Mouse (Mus musculus) MEL (cell line): ENCODE data around the gene Gusb. TPM values are rescaled to one million over a fixed set of nuclear protein-coding genes. Genes with fewer than 3 reads are reported as not detected.
A peak's percentile ranks its signal among the peaks of the same experiment; 100 is the strongest.

Experiments
- DNase-seq: peaks from one replicate; pipeline ENCODE4 v3.0.0; 2011; ENCODE audit warnings: low read depth, low spot score
- H3K27ac ChIP-seq: 2 replicates; pipeline ENCODE4 v1.5.1; 2012; ENCODE audit warnings: low read depth, mild to moderate bottlenecking, control low read depth, low read length, moderate library complexity; ENCODE audit not compliant: control insufficient read depth
- H3K27me3 ChIP-seq, 2 experiments: fragments of 150-350 bp in 1 of 2; sonication (generic) in 1 of 2; 2 replicates each; pipeline ENCODE4 v1.6.1; 2012; ENCODE audit warnings: low read length in 2 of 2, mild to moderate bottlenecking in 2 of 2, improper control_type of control experiment in 1 of 2, moderate library complexity in 1 of 2; ENCODE audit not compliant: insufficient read depth in 2 of 2, control insufficient read depth in 1 of 2
- H3K36me3 ChIP-seq, 2 experiments: 2 replicates each; pipeline ENCODE4 v1.6.1; 2012 to 2014; ENCODE audit warnings: low read length in 2 of 2, improper control_type of control experiment in 1 of 2, inconsistent platforms in 1 of 2, mild to moderate bottlenecking in 1 of 2; ENCODE audit not compliant: insufficient read depth in 2 of 2, control insufficient read depth in 1 of 2
- H3K4me1 ChIP-seq, 2 experiments: fragments of 150-350 bp in 1 of 2; sonication (generic) in 1 of 2; 2 replicates each; pipeline ENCODE4 v1.6.1; 2012; ENCODE audit warnings: low read length in 2 of 2, improper control_type of control experiment in 1 of 2, mild to moderate bottlenecking in 1 of 2; ENCODE audit not compliant: insufficient read depth in 2 of 2, control insufficient read depth in 1 of 2
- H3K4me3 ChIP-seq, 2 experiments: fragments of 150-350 bp in 1 of 2; sonication (generic) in 1 of 2; 2 replicates each; pipeline ENCODE4 v1.5.1; 2012; ENCODE audit warnings: low read depth in 2 of 2, low read length in 2 of 2, mild to moderate bottlenecking in 2 of 2, moderate library complexity in 2 of 2, control low read depth in 1 of 2, improper control_type of control experiment in 1 of 2; ENCODE audit not compliant: control insufficient read depth in 1 of 2, insufficient read depth in 1 of 2
- H3K79me2 ChIP-seq: 2 replicates; pipeline ENCODE4 v1.6.1; 2012; ENCODE audit warnings: mild to moderate bottlenecking, low read length, moderate library complexity; ENCODE audit not compliant: control insufficient read depth, poor library complexity, insufficient read depth
- H3K9ac ChIP-seq: 2 replicates; pipeline ENCODE4 v1.6.1; 2012; ENCODE audit warnings: low read depth, mild to moderate bottlenecking, control low read depth, low read length, moderate library complexity; ENCODE audit not compliant: control insufficient read depth, poor library complexity, severe bottlenecking
- H3K9me3 ChIP-seq: fragments of 150-350 bp; sonication (generic); replicated peaks from 2 replicates; pipeline ENCODE4 v1.6.1; 2012; ENCODE audit warnings: mild to moderate bottlenecking, low read length, improper control_type of control experiment, moderate library complexity; ENCODE audit not compliant: insufficient read depth
- BHLHE40 ChIP-seq: IDR thresholded peaks from 2 replicates; pipeline ENCODE4 v1.6.1; 2012; ENCODE audit warnings: low read depth, mild to moderate bottlenecking, inconsistent platforms, low read length, improper control_type of control experiment, borderline replicate concordance
- CHD2 ChIP-seq: IDR thresholded peaks from 2 replicates; pipeline ENCODE4 v1.6.1; 2011; ENCODE audit warnings: low read length, improper control_type of control experiment
- E2F4 ChIP-seq: IDR thresholded peaks from 2 replicates; pipeline ENCODE4 v1.6.1; 2011; ENCODE audit warnings: low read depth, low read length, improper control_type of control experiment, borderline replicate concordance
- ELF1 ChIP-seq: IDR thresholded peaks from 2 replicates; pipeline ENCODE4 v1.6.1; 2014; ENCODE audit warnings: low read depth, mild to moderate bottlenecking, inconsistent platforms, low read length, improper control_type of control experiment, moderate library complexity
- EP300 ChIP-seq, 2 experiments: IDR thresholded peaks; 2 replicates each; pipeline ENCODE4 v1.6.1; 2011; ENCODE audit warnings: improper control_type of control experiment in 2 of 2, low read length in 2 of 2, low read depth in 1 of 2, mild to moderate bottlenecking in 1 of 2
- GABPA ChIP-seq: IDR thresholded peaks from 2 replicates; pipeline ENCODE4 v1.6.1; 2012; ENCODE audit warnings: low read depth, mild to moderate bottlenecking, inconsistent platforms, low read length, improper control_type of control experiment, moderate library complexity
- GATA1 ChIP-seq: IDR thresholded peaks from 2 replicates; pipeline ENCODE4 v1.6.1; 2011; ENCODE audit warnings: low read depth, low read length, improper control_type of control experiment
- JUND ChIP-seq: IDR thresholded peaks from 2 replicates; pipeline ENCODE4 v1.6.1; 2011; ENCODE audit warnings: low read depth, mild to moderate bottlenecking, improper control_type of control experiment, low read length
- KAT2A ChIP-seq: conservative IDR thresholded peaks from 2 replicates; pipeline ENCODE4 v1.6.1; 2012; ENCODE audit warnings: low read depth, low read length, improper control_type of control experiment, inconsistent platforms
- MAZ ChIP-seq: IDR thresholded peaks from 2 replicates; pipeline ENCODE4 v1.6.1; 2012; ENCODE audit warnings: low read depth, mild to moderate bottlenecking, inconsistent platforms, low read length, improper control_type of control experiment
- MEF2A ChIP-seq: IDR thresholded peaks from 2 replicates; pipeline ENCODE4 v1.6.1; 2014; ENCODE audit warnings: low read depth, mild to moderate bottlenecking, inconsistent platforms, low read length, improper control_type of control experiment; ENCODE audit not compliant: poor library complexity, insufficient replicate concordance, severe bottlenecking; ENCODE audit errors: extremely low read depth
- MYB ChIP-seq: IDR thresholded peaks from 2 replicates; pipeline ENCODE4 v1.6.1; 2011; ENCODE audit warnings: mild to moderate bottlenecking, low read depth, low read length, improper control_type of control experiment
- NRF1 ChIP-seq: IDR thresholded peaks from 2 replicates; pipeline ENCODE4 v1.6.1; 2014; ENCODE audit warnings: low read depth, mild to moderate bottlenecking, inconsistent platforms, low read length, improper control_type of control experiment, moderate library complexity; ENCODE audit not compliant: poor library complexity, insufficient read depth, severe bottlenecking
- POLR2A ChIP-seq, 2 experiments: IDR thresholded peaks; 2 replicates each; pipeline ENCODE4 v1.6.1; 2011 to 2012; ENCODE audit warnings: low read length in 2 of 2, mild to moderate bottlenecking in 2 of 2, control low read depth in 1 of 2, improper control_type of control experiment in 1 of 2, low read depth in 1 of 2, moderate library complexity in 1 of 2; ENCODE audit not compliant: control insufficient read depth in 1 of 2, insufficient read depth in 1 of 2, poor library complexity in 1 of 2
- POLR2AphosphoS5 ChIP-seq: IDR thresholded peaks from 2 replicates; pipeline ENCODE4 v1.6.1; 2012; ENCODE audit warnings: low read depth, borderline replicate concordance, mild to moderate bottlenecking, inconsistent platforms, low read length, moderate library complexity, mixed read lengths
- RCOR1 ChIP-seq: IDR thresholded peaks from 2 replicates; pipeline ENCODE4 v1.6.1; 2012; ENCODE audit warnings: low read depth, mild to moderate bottlenecking, inconsistent platforms, low read length, improper control_type of control experiment
- TCF12 ChIP-seq: IDR thresholded peaks from 2 replicates; pipeline ENCODE4 v1.6.1; 2014; ENCODE audit warnings: low read depth, mild to moderate bottlenecking, inconsistent platforms, low read length, improper control_type of control experiment, moderate library complexity
- ZC3H11A ChIP-seq: IDR thresholded peaks from 2 replicates; pipeline ENCODE4 v1.6.1; 2012; ENCODE audit warnings: low read depth, mild to moderate bottlenecking, inconsistent platforms, low read length, improper control_type of control experiment
- ZMIZ1 ChIP-seq: IDR thresholded peaks from 2 replicates; pipeline ENCODE4 v1.6.1; 2012; ENCODE audit warnings: low read depth, mild to moderate bottlenecking, inconsistent platforms, low read length, improper control_type of control experiment, moderate library complexity
- ZNF384 ChIP-seq: IDR thresholded peaks from 2 replicates; pipeline ENCODE4 v1.6.1; 2012; ENCODE audit warnings: low read depth, mild to moderate bottlenecking, inconsistent platforms, low read length, improper control_type of control experiment
- polyA plus RNA-seq, 2 experiments: library from polyadenylated mRNA; stranded (reverse) in 1 of 2; unstranded in 1 of 2; fragments of >175 nt in 1 of 2; fragments of >200 nt in 1 of 2; gene quantifications; 2 replicates each; pipeline versions ENCODE4 v1.2.1 to v1.2.4; 2012; ENCODE audit warnings: low replicate concordance in 2 of 2, low read depth in 1 of 2; ENCODE audit not compliant: insufficient read length in 2 of 2, insufficient read depth in 1 of 2, missing spikeins in 1 of 2
- total RNA-seq: library from RNA; depleted of rRNA; stranded (reverse); fragments of 300-350 nt; gene quantifications from 2 replicates; pipeline ENCODE4 v1.2.3, GENCODE M21; 2012

Gusb gene
- total and polyA plus RNA-seq, 3 experiments, result 44.4 to 107 (median 54.2) TPM

DNA sequence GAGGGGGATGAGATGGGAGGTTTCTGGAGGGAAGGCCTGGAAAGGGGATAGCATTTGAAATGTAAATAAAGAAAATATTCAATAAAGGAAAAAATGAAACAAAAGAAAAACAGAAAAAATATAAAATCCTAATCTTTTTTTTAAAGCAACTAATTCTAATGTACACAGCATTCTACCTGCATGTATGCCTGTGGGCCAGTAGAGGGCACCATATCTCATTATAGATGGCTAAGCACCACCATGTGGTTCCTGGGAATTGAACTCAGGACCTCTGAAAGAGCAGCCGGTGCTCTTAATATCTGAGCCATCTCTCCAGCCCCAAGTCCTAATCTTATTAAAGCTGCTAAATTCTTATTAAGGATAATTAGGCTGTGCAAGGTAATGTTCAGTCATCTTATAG is 4.5 kb upstream of the Gusb start (continued):
- TF ChIP-seq MYB (no peak), RCOR1 (no peak)

DNA sequence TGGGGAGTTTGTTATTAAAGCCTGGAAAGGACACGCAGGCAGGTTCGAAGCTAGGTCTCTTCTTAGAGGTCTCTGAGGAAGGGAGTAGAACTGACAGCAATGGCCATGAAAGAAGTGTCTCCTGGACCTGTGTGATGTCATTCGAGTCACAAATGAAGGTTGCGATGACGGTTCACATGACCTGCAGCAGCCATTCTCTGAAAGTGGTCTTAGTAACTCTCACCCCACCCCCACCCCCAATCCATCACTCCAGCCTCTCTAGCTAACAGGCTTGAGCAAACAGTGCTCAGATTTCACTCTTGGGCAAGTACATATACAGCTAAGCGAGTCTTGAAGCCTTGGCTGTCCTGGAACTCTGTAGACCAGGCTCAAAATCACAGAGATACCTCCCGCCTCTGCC is 380 bp upstream of the Gusb start:
- H3K9me3 ChIP-seq, result no peaks in the 10 kb centered on the region
- H3K79me2 ChIP-seq, result peaks cover 13% of the 10 kb centered on the region
- peaks cover 3 to 16% of the 10 kb centered on the region in 2 experiments for H3K4me1 ChIP-seq
- H3K27ac ChIP-seq, result peak overlapping the region; percentile 55
- peak overlapping the region; percentile 82 to 96 for H3K4me3 ChIP-seq
- H3K9ac ChIP-seq, result peak overlapping the region; percentile 84
- no peaks in the 10 kb centered on the region for H3K27me3 ChIP-seq
- H3K36me3 ChIP-seq, result peaks cover 0 to 7% of the 10 kb centered on the region in 2 experiments; a peak in 2 of 4 replicates
- TF ChIP-seq EP300 (IDR thresholded peaks at IDR 0.05; ENCODE audit: low read depth in 1 of 2, low read length in 2 of 2) (no peak), POLR2AphosphoS5 (no peak)
- no peak for DNase-seq

- H3K9ac ChIP-seq, result peak overlapping the region; percentile 84
- peaks cover 0 to 7% of the 10 kb centered on the region in 2 experiments; a peak in 2 of 4 replicates for H3K36me3 ChIP-seq
- H3K27me3 ChIP-seq, result no peaks in the 10 kb centered on the region
- no peak for TF ChIP-seq NRF1
- 0 out of 2 replicates have a peak, but pooled peaks have one; percentile 22 for TF ChIP-seq ELF1
- DNase-seq, result peak; percentile 59
- H3K9me3 ChIP-seq, result no peaks in the 10 kb centered on the region
- peaks cover 3 to 16% of the 10 kb centered on the region in 2 experiments for H3K4me1 ChIP-seq
- H3K27ac ChIP-seq, result 0 out of 2 replicates have a peak overlapping the region, but pooled peaks have one; percentile 55
- peak overlapping the region; percentile 82 to 96 for H3K4me3 ChIP-seq
- peaks cover 13% of the 10 kb centered on the region for H3K79me2 ChIP-seq
These were observed 1.4 kb downstream of the Gusb start for GRCm38 (mm10) chr5:130001356-130001987.

DNA sequence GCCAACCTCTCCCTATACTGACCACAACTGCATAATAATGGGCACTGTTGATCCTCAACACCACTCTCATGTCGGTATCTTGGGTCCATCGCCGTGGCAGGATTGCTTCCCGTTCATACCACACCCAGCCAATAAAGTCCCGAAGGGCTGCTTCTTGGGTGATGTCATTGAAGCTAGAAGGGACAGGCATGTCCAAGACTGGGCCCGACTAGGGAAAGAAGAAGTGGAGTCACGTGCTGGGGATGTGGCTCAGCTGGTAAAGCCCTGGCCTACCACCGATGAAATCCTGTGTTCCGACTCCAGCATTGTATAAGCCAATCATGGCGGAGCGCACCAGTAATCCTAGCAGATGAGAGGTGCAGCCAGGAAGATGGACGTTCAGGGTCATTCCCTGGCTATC is 2.1 kb downstream of the Gusb start:
- TF ChIP-seq TCF12, result no peak
- TF ChIP-seq BHLHE40, result no peak
- no peak for TF ChIP-seq MEF2A
- no peak for TF ChIP-seq NRF1
- TF ChIP-seq POLR2AphosphoS5, result no peak
- TF ChIP-seq KAT2A, result no peak
- TF ChIP-seq ZC3H11A, result no peak
- no peak for TF ChIP-seq GABPA
- TF ChIP-seq E2F4, result no peak
- no peak for TF ChIP-seq ELF1
- TF ChIP-seq POLR2A (IDR thresholded peaks at IDR 0.05; ENCODE audit: control insufficient read depth in 1 of 2, insufficient read depth in 1 of 2, low read depth in 1 of 2, low read length in 2 of 2, poor library complexity in 1 of 2), result no peak
- TF ChIP-seq MAZ, result no peak
- no peak for TF ChIP-seq GATA1
- no peak for TF ChIP-seq JUND
- TF ChIP-seq CHD2, result no peak
- TF ChIP-seq ZMIZ1, result no peak
- TF ChIP-seq ZNF384, result no peak
- TF ChIP-seq, all 39 proteins: peak for 0
- Histone ChIP-seq H3K9me3 (no peaks in the 10 kb centered on the region), H3K27ac (no peak overlapping the region), H3K4me3 (no peak overlapping the region), H3K9ac (no peak overlapping the region), H3K36me3 (peaks cover 0 to 7% of the 10 kb centered on the region in 2 experiments; a peak in 2 of 4 replicates), H3K27me3 (no peaks in the 10 kb centered on the region), H3K79me2 (peaks cover 13% of the 10 kb centered on the region), H3K4me1 (peaks cover 3 to 16% of the 10 kb centered on the region in 2 experiments)
- no peak for DNase-seq
